Mouse (Mus musculus) myocyte (in vitro differentiated cells): ENCODE results near the gene Gpr158. TPM values are rescaled to one million over a fixed set of nuclear protein-coding genes. Genes with fewer than 3 reads are reported as not detected.

Source experiments
- H3K27me3 ChIP-seq: one replicate; pipeline ENCODE4 v1.6.1; 2011; ENCODE audit not compliant: control insufficient read depth, insufficient read depth, insufficient read length
- H3K36me3 ChIP-seq: one replicate; pipeline ENCODE4 v1.6.1; 2011; ENCODE audit not compliant: control insufficient read depth, insufficient read depth
- H3K4me2 ChIP-seq: one replicate; pipeline ENCODE4 v1.6.1; 2011; ENCODE audit warnings: low read depth, control low read depth
- H3K4me3 ChIP-seq: one replicate; pipeline ENCODE4 v1.5.1; 2011; ENCODE audit warnings: mild to moderate bottlenecking, control low read depth, moderate library complexity
- H3K79me2 ChIP-seq: one replicate; pipeline ENCODE4 v1.6.1; 2011; ENCODE audit not compliant: control insufficient read depth, insufficient read depth
- H3ac ChIP-seq: one replicate; pipeline ENCODE4 v1.6.1; 2011; ENCODE audit not compliant: control insufficient read depth, insufficient read length
- CEBPB ChIP-seq: IDR thresholded peaks from 2 replicates; pipeline ENCODE4 v1.6.1; 2011; ENCODE audit warnings: mild to moderate bottlenecking, moderate library complexity; ENCODE audit not compliant: poor library complexity, insufficient read depth, severe bottlenecking
- E2F4 ChIP-seq: IDR thresholded peaks from one replicate; pipeline ENCODE4 v1.6.1; 2011; ENCODE audit warnings: mild to moderate bottlenecking, control low read depth, moderate library complexity; ENCODE audit not compliant: insufficient read depth
- MAX ChIP-seq: IDR thresholded peaks from one replicate; pipeline ENCODE4 v1.6.1; 2011; ENCODE audit warnings: low read depth, mild to moderate bottlenecking, control low read depth
- MYOD1 ChIP-seq, 3 experiments: IDR thresholded peaks; one replicate each; pipeline ENCODE4 v1.6.1; 2011; ENCODE audit warnings: control low read depth in 2 of 3, low read depth in 2 of 3, mild to moderate bottlenecking in 2 of 3, moderate library complexity in 1 of 3; ENCODE audit not compliant: insufficient read length in 2 of 3, control insufficient read depth in 1 of 3
- MYOG ChIP-seq, 3 experiments: IDR thresholded peaks; one replicate each; pipeline ENCODE4 v1.6.1; 2011; ENCODE audit warnings: control low read depth in 2 of 3, low read depth in 2 of 3, mild to moderate bottlenecking in 2 of 3; ENCODE audit not compliant: insufficient read length in 2 of 3, control insufficient read depth in 1 of 3, insufficient read depth in 1 of 3
- POLR2A ChIP-seq: IDR thresholded peaks from one replicate; pipeline ENCODE4 v1.6.1; 2011; ENCODE audit warnings: low read depth, mild to moderate bottlenecking, control low read depth, moderate library complexity; ENCODE audit not compliant: insufficient read length
- POLR2AphosphoS2 ChIP-seq: IDR thresholded peaks from one replicate; pipeline ENCODE4 v1.6.1; 2011; ENCODE audit warnings: low read depth, control low read depth; ENCODE audit not compliant: insufficient read length
- REST ChIP-seq: IDR thresholded peaks from one replicate; pipeline ENCODE4 v1.6.1; 2011; ENCODE audit warnings: mild to moderate bottlenecking, control low read depth, moderate library complexity; ENCODE audit not compliant: insufficient read depth, insufficient read length
- SRF ChIP-seq: IDR thresholded peaks from one replicate; pipeline ENCODE4 v1.6.1; 2011; ENCODE audit warnings: low read depth; ENCODE audit not compliant: control insufficient read depth, insufficient read length
- TCF12 ChIP-seq: IDR thresholded peaks from one replicate; pipeline ENCODE4 v1.6.1; 2011; ENCODE audit warnings: mild to moderate bottlenecking, control low read depth; ENCODE audit not compliant: poor library complexity, insufficient read depth, severe bottlenecking
- TCF3 ChIP-seq: IDR thresholded peaks from one replicate; pipeline ENCODE4 v1.6.1; 2011; ENCODE audit warnings: low read depth, control low read depth; ENCODE audit not compliant: insufficient read length
- USF1 ChIP-seq: IDR thresholded peaks from one replicate; pipeline ENCODE4 v1.6.1; 2011; ENCODE audit warnings: low read depth, mild to moderate bottlenecking, control low read depth, moderate library complexity
- polyA plus RNA-seq: library from polyadenylated mRNA; unstranded; fragments of >200 nt; fragmentation: generic; extraction: Trizol; gene quantifications from one replicate; pipeline ENCODE4 v1.2.1, GENCODE M21; 2012; ENCODE audit warnings: missing spikeins

The Gpr158 gene
- polyA plus RNA-seq, 1 experiment, result not detected

- H3K27me3 ChIP-seq, result no peaks in the 10 kb centered on the region
- no peak overlapping the region for H3K4me3 ChIP-seq
- no peak overlapping the region for H3K4me2 ChIP-seq
- H3K36me3 ChIP-seq, result no peaks in the 10 kb centered on the region
- H3ac ChIP-seq, result no peak overlapping the region
- TF ChIP-seq TCF3, result no peak
- TF ChIP-seq POLR2A, result no peak
- TF ChIP-seq CEBPB, result no peak
- TF ChIP-seq E2F4, result no peak
- no peak for TF ChIP-seq TCF12
- no peak for TF ChIP-seq POLR2AphosphoS2
- TF ChIP-seq MYOD1 (IDR thresholded peaks at IDR 0.05; ENCODE audit: control insufficient read depth in 1 of 3, insufficient read length in 2 of 3, low read depth in 2 of 3), result no peak
- TF ChIP-seq USF1, result no peak
- no peaks in the 10 kb centered on the region for H3K79me2 ChIP-seq
Measured at GRCm38 (mm10) chr2:21676839-21677123, 309.4 kb downstream of the Gpr158 start.

- no peak overlapping the region for H3ac ChIP-seq
Measured at GRCm38 (mm10) chr2:21680735-21681270, 313.5 kb downstream of the Gpr158 start.

GRCm38 (mm10) chr2:21684736-21685135 is 317.4 kb downstream of the Gpr158 start:
- H3K79me2 ChIP-seq, result no peaks in the 10 kb centered on the region
- H3K36me3 ChIP-seq, result no peaks in the 10 kb centered on the region
- H3K27me3 ChIP-seq, result no peaks in the 10 kb centered on the region
- no peak overlapping the region for H3K4me3 ChIP-seq
- no peak overlapping the region for H3ac ChIP-seq
- no peak for TF ChIP-seq TCF12
- H3K4me2 ChIP-seq, result no peak overlapping the region

More at GRCm38 (mm10) chr2:21680735-21681270, 313.5 kb downstream of the Gpr158 start:
- Histone ChIP-seq H3K4me3 (no peak overlapping the region), H3K36me3 (no peaks in the 10 kb centered on the region), H3K79me2 (no peaks in the 10 kb centered on the region), H3K27me3 (no peaks in the 10 kb centered on the region), H3K4me2 (no peak overlapping the region)
- TF ChIP-seq USF1 (no peak), CEBPB (no peak), MYOG (IDR thresholded peaks at IDR 0.05; ENCODE audit: control insufficient read depth in 1 of 3, insufficient read depth in 1 of 3, insufficient read length in 2 of 3, low read depth in 2 of 3) (no peak), POLR2A (no peak)

- TF ChIP-seq TCF12, result no peak
- no peak for TF ChIP-seq CEBPB
Measured at GRCm38 (mm10) chr2:21693128-21693527, 325.8 kb downstream of the Gpr158 start.

DNA sequence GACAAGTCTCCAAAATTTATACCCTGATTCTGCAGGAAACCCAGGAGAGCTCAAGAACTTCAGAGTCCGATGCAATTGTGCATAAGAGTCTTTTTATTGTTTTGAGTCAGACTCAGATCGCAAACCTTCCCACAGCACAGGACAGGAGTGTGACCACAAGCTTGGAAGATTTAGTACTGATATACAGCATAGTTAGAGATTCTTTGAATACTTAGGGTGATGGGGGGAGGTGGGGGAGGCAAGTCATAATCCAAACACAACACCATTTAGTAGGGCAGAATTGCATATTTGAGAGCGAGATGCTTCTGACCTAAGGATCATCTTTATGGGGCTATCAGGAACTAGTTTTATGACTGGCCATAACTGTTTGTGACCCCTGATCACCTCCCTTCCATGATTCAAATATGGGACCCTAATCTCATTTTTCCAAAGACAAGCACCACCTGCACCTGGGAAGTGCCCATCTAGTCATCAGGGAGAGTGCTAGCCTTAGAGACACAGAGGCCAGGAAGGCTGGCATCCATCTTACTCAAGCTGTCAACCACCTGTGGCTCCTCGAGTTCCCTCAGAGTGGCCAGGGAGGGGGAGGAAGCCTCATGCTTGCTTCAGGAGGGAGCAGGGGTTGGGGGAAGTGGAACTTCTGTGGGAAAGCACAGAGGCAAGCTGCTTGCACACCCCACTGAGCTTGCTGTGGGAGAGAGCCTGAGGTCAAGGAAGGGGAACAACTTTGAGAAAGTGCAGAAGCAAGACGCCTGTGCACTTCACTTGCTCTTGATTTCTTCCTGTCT is 326.7 kb downstream of the Gpr158 start:
- no peak overlapping the region for H3ac ChIP-seq
- H3K4me3 ChIP-seq, result no peak overlapping the region

More at GRCm38 (mm10) chr2:21693128-21693527, 325.8 kb downstream of the Gpr158 start:
- no peaks in the 10 kb centered on the region for H3K36me3 ChIP-seq
- H3K4me3 ChIP-seq, result no peak overlapping the region
- H3K4me2 ChIP-seq, result no peak overlapping the region
- H3ac ChIP-seq, result no peak overlapping the region
- no peaks in the 10 kb centered on the region for H3K27me3 ChIP-seq
- H3K79me2 ChIP-seq, result no peaks in the 10 kb centered on the region

DNA sequence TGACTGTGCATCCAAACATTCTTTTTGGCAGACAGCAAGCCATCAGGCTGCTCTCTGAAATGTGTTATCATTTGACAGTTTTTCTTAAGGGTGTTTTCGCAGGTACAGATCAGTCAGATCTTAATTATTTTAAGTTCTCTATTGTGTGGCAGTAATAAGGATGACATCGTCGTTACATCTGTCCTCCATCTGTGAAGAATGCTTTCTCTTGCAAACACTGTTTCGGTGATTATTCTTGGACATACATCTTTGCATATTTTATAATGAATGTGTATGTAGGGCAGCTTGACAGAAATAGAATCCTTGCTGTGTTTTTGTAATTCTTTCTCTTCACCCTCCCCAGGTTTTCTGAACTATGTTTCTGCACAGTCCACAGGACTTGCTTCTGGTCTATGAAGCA is 360.7 kb downstream of the Gpr158 start:
- Histone ChIP-seq H3K36me3 (no peaks in the 10 kb centered on the region), H3K27me3 (no peaks in the 10 kb centered on the region), H3K4me3 (no peak overlapping the region), H3K4me2 (no peak overlapping the region), H3ac (no peak overlapping the region), H3K79me2 (no peaks in the 10 kb centered on the region)
- TF ChIP-seq TCF3 (no peak), SRF (no peak), CEBPB (no peak)

More for the DNA sequence above, 326.7 kb downstream of the Gpr158 start:
- no peaks in the 10 kb centered on the region for H3K36me3 ChIP-seq
- H3K4me2 ChIP-seq, result no peak overlapping the region
- no peak for TF ChIP-seq E2F4
- TF ChIP-seq TCF3, result no peak
- no peak for TF ChIP-seq REST
- no peak for TF ChIP-seq CEBPB
- TF ChIP-seq SRF, result no peak
- no peak for TF ChIP-seq POLR2A
- TF ChIP-seq MYOD1 (IDR thresholded peaks at IDR 0.05; ENCODE audit: control insufficient read depth in 1 of 3, insufficient read length in 2 of 3, low read depth in 2 of 3), result no peak
- TF ChIP-seq MAX, result no peak
- no peaks in the 10 kb centered on the region for H3K27me3 ChIP-seq
- no peaks in the 10 kb centered on the region for H3K79me2 ChIP-seq
